Mouse (Mus musculus) intestine, embryonic 15.5 days (tissue): Measurements from ENCODE around the gene Tex44. TPM values are rescaled to one million over a fixed set of nuclear protein-coding genes. Genes with fewer than 3 reads are reported as not detected.

Experiments
- ATAC-seq: fragments of 200-750 bp; cut with Nextera tagmentation; 2 replicates; pipeline ENCODE4 v1.8.0; 2017; ENCODE audit warnings: moderate TSS enrichment, moderate library complexity
- H3K27ac ChIP-seq: fragments of 300-500 bp; sonication (generic); 2 replicates; pipeline ENCODE4 v1.5.1; 2015; ENCODE audit warnings: mild to moderate bottlenecking, inconsistent platforms
- H3K27me3 ChIP-seq: fragments of 300-500 bp; sonication (generic); replicated peaks from 2 replicates; pipeline ENCODE4 v1.6.1; 2015; ENCODE audit warnings: inconsistent platforms
- H3K36me3 ChIP-seq: fragments of 300-500 bp; sonication (generic); 2 replicates; pipeline ENCODE4 v1.6.1; 2015; ENCODE audit warnings: inconsistent platforms
- H3K4me1 ChIP-seq: fragments of 300-500 bp; sonication (generic); replicated peaks from 2 replicates; pipeline ENCODE4 v1.6.1; 2015; ENCODE audit warnings: inconsistent platforms
- H3K4me2 ChIP-seq: fragments of 300-500 bp; sonication (generic); replicated peaks from 2 replicates; pipeline ENCODE4 v1.6.1; 2015; ENCODE audit warnings: mild to moderate bottlenecking, inconsistent platforms
- H3K4me3 ChIP-seq: fragments of 300-500 bp; sonication (generic); replicated peaks from 2 replicates; pipeline ENCODE4 v1.5.1; 2015; ENCODE audit warnings: inconsistent platforms
- H3K9ac ChIP-seq: fragments of 300-500 bp; sonication (generic); 2 replicates; pipeline ENCODE4 v1.6.1; 2015; ENCODE audit warnings: inconsistent platforms
- H3K9me3 ChIP-seq: fragments of 300-500 bp; sonication (generic); 2 replicates; pipeline ENCODE4 v1.6.1; 2016; ENCODE audit warnings: inconsistent platforms
- WGBS: fragments of 180-500 bp; shearing (Covaris S2); methylation state at CpG from one replicate; pipeline ENCODE4 v1.1.7; 2015; 5-methylcytosine and 5-hydroxymethylcytosine counted together
- polyA plus RNA-seq: library from polyadenylated mRNA; unstranded; fragments of >200 nt; fragmentation: Nextera tagmentation; extraction: Ambion mirVana; gene quantifications from 2 replicates; pipeline ENCODE4 v1.2.1, GENCODE M21; 2015

Gene Tex44
- polyA plus RNA-seq, 1 experiment from 2014 or later: not detected

GRCm38 (mm10) chr1:86400096-86400754 lies 25.9 kb upstream of the Tex44 start:
- Histone ChIP-seq H3K4me1 (peaks cover 2% of the 10 kb centered on the region; the same call in 1 of the 2 replicates), H3K4me3 (no peak overlapping the region), H3K27me3 (no peaks in the 10 kb centered on the region), H3K36me3 (no peaks in the 10 kb centered on the region), H3K9ac (no peak overlapping the region), H3K9me3 (no peaks in the 10 kb centered on the region), H3K4me2 (no peak overlapping the region), H3K27ac (no peak overlapping the region)
- WGBS: 57% methylated on average over 8 of the region's 8 CpGs
- ATAC-seq: no peak

GRCm38 (mm10) chr1:86404834-86405233 lies 21.3 kb upstream of the Tex44 start:
- no peak for ATAC-seq
- H3K27me3 ChIP-seq: no peaks in the 10 kb centered on the region
- no peaks in the 10 kb centered on the region for H3K36me3 ChIP-seq
- H3K4me2 ChIP-seq: no peak overlapping the region
- H3K4me1 ChIP-seq: peaks cover 10% of the 10 kb centered on the region; the same call in 1 of the 2 replicates
- 54% methylated on average over 5 of the region's 5 CpGs for WGBS
- H3K9me3 ChIP-seq: no peaks in the 10 kb centered on the region
- H3K9ac ChIP-seq: no peak overlapping the region
- no peak overlapping the region for H3K27ac ChIP-seq
- no peak overlapping the region for H3K4me3 ChIP-seq

- H3K27ac ChIP-seq: no peak overlapping the region
- WGBS: 64% methylated on average over 4 of the region's 4 CpGs
These were observed 19.8 kb upstream of the Tex44 start for GRCm38 (mm10) chr1:86406313-86406712.

GRCm38 (mm10) chr1:86406914-86407313 lies 19.2 kb upstream of the Tex44 start:
- Histone ChIP-seq H3K36me3 (no peaks in the 10 kb centered on the region), H3K4me2 (no peak overlapping the region), H3K27ac (0 out of 2 replicates have a peak overlapping the region, but pooled peaks have one; percentile 4), H3K9ac (no peak overlapping the region), H3K4me3 (no peak overlapping the region), H3K9me3 (no peaks in the 10 kb centered on the region), H3K4me1 (peaks cover 10% of the 10 kb centered on the region; the same call in 1 of the 2 replicates), H3K27me3 (no peaks in the 10 kb centered on the region)
- ATAC-seq: peak; percentile 63
- 41% methylated on average over 8 of the region's 8 CpGs for WGBS

More at GRCm38 (mm10) chr1:86406313-86406712, 19.8 kb upstream of the Tex44 start:
- H3K36me3 ChIP-seq: no peaks in the 10 kb centered on the region
- no peak overlapping the region for H3K9ac ChIP-seq
- H3K4me1 ChIP-seq: peaks cover 10% of the 10 kb centered on the region; the same call in 1 of the 2 replicates
- H3K9me3 ChIP-seq: no peaks in the 10 kb centered on the region
- H3K4me3 ChIP-seq: no peak overlapping the region
- no peak overlapping the region for H3K4me2 ChIP-seq
- no peaks in the 10 kb centered on the region for H3K27me3 ChIP-seq
- peak; percentile 23; the same call in 1 of the 2 replicates for ATAC-seq

GRCm38 (mm10) chr1:86408515-86408914 lies 17.6 kb upstream of the Tex44 start:
- 71% methylated on average over 10 of the region's 10 CpGs for WGBS
- H3K36me3 ChIP-seq: no peaks in the 10 kb centered on the region
- ATAC-seq: peak; percentile 53; the same call in 1 of the 2 replicates

GRCm38 (mm10) chr1:86409476-86409875 lies 16.7 kb upstream of the Tex44 start:
- WGBS: 96% methylated on average over 2 of the region's 2 CpGs
- Histone ChIP-seq H3K9me3 (no peaks in the 10 kb centered on the region), H3K4me2 (no peak overlapping the region), H3K4me3 (no peak overlapping the region), H3K4me1 (peaks cover 10% of the 10 kb centered on the region; the same call in 1 of the 2 replicates), H3K36me3 (no peaks in the 10 kb centered on the region), H3K27me3 (no peaks in the 10 kb centered on the region), H3K27ac (no peak overlapping the region), H3K9ac (no peak overlapping the region)
- ATAC-seq: no peak

More at GRCm38 (mm10) chr1:86408515-86408914, 17.6 kb upstream of the Tex44 start:
- H3K9ac ChIP-seq: no peak overlapping the region
- H3K4me3 ChIP-seq: no peak overlapping the region
- H3K4me1 ChIP-seq: peaks cover 10% of the 10 kb centered on the region; the same call in 1 of the 2 replicates
- H3K9me3 ChIP-seq: no peaks in the 10 kb centered on the region
- no peak overlapping the region for H3K27ac ChIP-seq
- H3K4me2 ChIP-seq: no peak overlapping the region
- no peaks in the 10 kb centered on the region for H3K27me3 ChIP-seq

- Histone ChIP-seq H3K4me2 (no peak overlapping the region), H3K27ac (no peak overlapping the region), H3K9ac (no peak overlapping the region), H3K36me3 (no peaks in the 10 kb centered on the region), H3K4me1 (no peaks in the 10 kb centered on the region), H3K9me3 (no peaks in the 10 kb centered on the region), H3K27me3 (no peaks in the 10 kb centered on the region), H3K4me3 (no peak overlapping the region)
- ATAC-seq: no peak
- 85% methylated on average over 5 of the region's 5 CpGs for WGBS
These were observed 11.4 kb upstream of the Tex44 start for GRCm38 (mm10) chr1:86414715-86415114.

GRCm38 (mm10) chr1:86415144-86415543 lies 11.0 kb upstream of the Tex44 start:
- H3K36me3 ChIP-seq: no peaks in the 10 kb centered on the region
- no peak overlapping the region for H3K27ac ChIP-seq
- H3K27me3 ChIP-seq: no peaks in the 10 kb centered on the region
- H3K9ac ChIP-seq: no peak overlapping the region
- H3K4me2 ChIP-seq: no peak overlapping the region
- no peak overlapping the region for H3K4me3 ChIP-seq
- ATAC-seq: no peak
- H3K4me1 ChIP-seq: no peaks in the 10 kb centered on the region
- no peaks in the 10 kb centered on the region for H3K9me3 ChIP-seq
- WGBS: 73% methylated on average over 2 of the region's 2 CpGs

- no peak overlapping the region for H3K9ac ChIP-seq
- WGBS: 61% methylated on average over 7 of the region's 7 CpGs
- no peak overlapping the region for H3K4me3 ChIP-seq
- H3K4me1 ChIP-seq: no peaks in the 10 kb centered on the region
- H3K4me2 ChIP-seq: no peak overlapping the region
- ATAC-seq: peak; percentile 35; the same call in 1 of the 2 replicates
- H3K27me3 ChIP-seq: no peaks in the 10 kb centered on the region
- no peaks in the 10 kb centered on the region for H3K9me3 ChIP-seq
- no peaks in the 10 kb centered on the region for H3K36me3 ChIP-seq
- no peak overlapping the region for H3K27ac ChIP-seq
These were observed 10.4 kb upstream of the Tex44 start for GRCm38 (mm10) chr1:86415612-86416184.

GRCm38 (mm10) chr1:86416321-86416720 lies 9.8 kb upstream of the Tex44 start:
- Histone ChIP-seq H3K9ac (no peak overlapping the region), H3K9me3 (no peaks in the 10 kb centered on the region), H3K4me3 (no peak overlapping the region), H3K4me1 (0 out of 2 replicates have a peak, but pooled peaks cover 3% of the 10 kb centered on the region), H3K27me3 (no peaks in the 10 kb centered on the region), H3K36me3 (no peaks in the 10 kb centered on the region), H3K27ac (no peak overlapping the region), H3K4me2 (no peak overlapping the region)
- WGBS: 65% methylated on average over 6 of the region's 6 CpGs
- no peak for ATAC-seq

- Histone ChIP-seq H3K9ac (no peak overlapping the region), H3K4me1 (0 out of 2 replicates have a peak, but pooled peaks cover 3% of the 10 kb centered on the region), H3K36me3 (no peaks in the 10 kb centered on the region), H3K27me3 (no peaks in the 10 kb centered on the region), H3K9me3 (no peaks in the 10 kb centered on the region), H3K27ac (no peak overlapping the region), H3K4me3 (no peak overlapping the region), H3K4me2 (no peak overlapping the region)
- 40% methylated on average over 10 of the region's 10 CpGs for WGBS
- no peak for ATAC-seq
These were observed 5.1 kb upstream of the Tex44 start for GRCm38 (mm10) chr1:86421007-86421406.

- H3K4me2 ChIP-seq: no peak overlapping the region
- no peaks in the 10 kb centered on the region for H3K9me3 ChIP-seq
- no peak for ATAC-seq
- WGBS: 73% methylated on average over 5 of the region's 5 CpGs
- 0 out of 2 replicates have a peak, but pooled peaks cover 3% of the 10 kb centered on the region for H3K4me1 ChIP-seq
- H3K27ac ChIP-seq: no peak overlapping the region
- no peaks in the 10 kb centered on the region for H3K27me3 ChIP-seq
- no peaks in the 10 kb centered on the region for H3K36me3 ChIP-seq
- no peak overlapping the region for H3K4me3 ChIP-seq
- H3K9ac ChIP-seq: no peak overlapping the region
These were observed 2.2 kb upstream of the Tex44 start for GRCm38 (mm10) chr1:86423879-86424278.
